Mouse (Mus musculus): ENCODE measurements at regions not wholly inside any gene's neighbourhood (a gene's known extent, or its start where the extent isn't known, plus 50 kb on each side); places are given as distances from the start of the nearest gene placed in this dataset.

DNA sequence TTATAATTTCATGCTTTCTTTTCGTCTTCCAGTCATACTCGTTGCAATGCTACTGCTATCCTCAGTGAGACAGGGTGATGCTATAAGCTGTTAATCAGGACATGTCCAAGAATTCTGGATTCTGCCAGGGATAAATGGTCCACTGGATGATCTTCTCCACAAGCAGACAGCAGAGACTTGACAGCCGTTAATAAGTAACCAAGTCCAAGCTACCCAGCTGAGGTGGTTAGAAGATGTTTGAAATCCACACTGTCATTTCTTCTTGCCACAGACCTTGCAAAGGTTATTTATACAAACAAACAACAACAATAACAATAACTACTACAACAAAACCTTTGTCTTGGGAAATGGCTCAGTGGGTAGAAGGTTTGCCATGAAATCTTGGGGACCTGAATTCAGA lies 443.2 kb upstream of the Pou3f3 start:
- no peak for TF ChIP-seq CTCF (IDR thresholded peaks at IDR 0.05; ENCODE audit: borderline replicate concordance, extremely low read depth, insufficient read depth, insufficient read length)
- TF ChIP-seq POLR2A (IDR thresholded peaks at IDR 0.05; ENCODE audit: borderline replicate concordance, extremely low read depth, insufficient read depth, insufficient read length, poor library complexity, severe bottlenecking), result no peak

All from brain, embryonic 14.5 days (tissue).